Mouse (Mus musculus): ENCODE measurements at regions not wholly inside any gene's neighbourhood (a gene's known extent, or its start where the extent isn't known, plus 50 kb on each side); places are given as distances from the start of the nearest gene placed in this dataset.

DNA sequence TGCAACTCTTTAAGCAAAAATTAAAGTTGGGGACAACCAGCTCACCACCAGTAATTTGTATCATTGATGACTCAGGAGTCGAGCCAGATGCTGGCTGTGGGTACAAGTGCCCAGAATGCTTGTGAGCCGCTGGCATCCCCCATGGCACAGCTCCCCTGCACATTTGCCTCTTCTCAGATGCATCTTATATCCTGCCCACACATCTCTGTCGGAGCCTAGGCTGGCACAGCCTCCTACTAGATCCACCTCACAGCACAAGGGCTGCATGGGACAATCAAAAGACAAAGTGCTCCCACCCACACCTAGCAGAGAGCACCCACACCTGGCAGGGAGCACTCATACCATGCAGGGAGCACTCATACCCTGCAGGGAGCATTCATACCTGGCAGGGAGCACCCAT lies 109.6 kb downstream of the Cryba4 start:
- no peak overlapping the region for H3K9ac ChIP-seq (replicated peaks; ENCODE audit: low read length)
- H3K36me3 ChIP-seq (ENCODE audit: insufficient read depth, low read length): no peaks in the 10 kb centered on the region
- H3K27ac ChIP-seq: no peak overlapping the region
- H3K4me2 ChIP-seq (ENCODE audit: low read depth, low read length): no peak overlapping the region
- WGBS: 86% methylated on average over 3 of the region's 3 CpGs
- no peaks in the 10 kb centered on the region for H3K4me1 ChIP-seq (ENCODE audit: insufficient read depth, low read length)
- H3K9me3 ChIP-seq (ENCODE audit: low read length): no peaks in the 10 kb centered on the region
- peaks cover 3% of the 10 kb centered on the region; the same call in 1 of the 2 replicates for H3K27me3 ChIP-seq (ENCODE audit: insufficient read depth, low read length)
- ATAC-seq: no peak
- TF ChIP-seq CTCF (IDR thresholded peaks at IDR 0.05; ENCODE audit: low read depth): no peak
- no peak for DNase-seq (ENCODE audit: low spot score)
- no peak overlapping the region for H3K4me3 ChIP-seq (ENCODE audit: low read length)

DNA sequence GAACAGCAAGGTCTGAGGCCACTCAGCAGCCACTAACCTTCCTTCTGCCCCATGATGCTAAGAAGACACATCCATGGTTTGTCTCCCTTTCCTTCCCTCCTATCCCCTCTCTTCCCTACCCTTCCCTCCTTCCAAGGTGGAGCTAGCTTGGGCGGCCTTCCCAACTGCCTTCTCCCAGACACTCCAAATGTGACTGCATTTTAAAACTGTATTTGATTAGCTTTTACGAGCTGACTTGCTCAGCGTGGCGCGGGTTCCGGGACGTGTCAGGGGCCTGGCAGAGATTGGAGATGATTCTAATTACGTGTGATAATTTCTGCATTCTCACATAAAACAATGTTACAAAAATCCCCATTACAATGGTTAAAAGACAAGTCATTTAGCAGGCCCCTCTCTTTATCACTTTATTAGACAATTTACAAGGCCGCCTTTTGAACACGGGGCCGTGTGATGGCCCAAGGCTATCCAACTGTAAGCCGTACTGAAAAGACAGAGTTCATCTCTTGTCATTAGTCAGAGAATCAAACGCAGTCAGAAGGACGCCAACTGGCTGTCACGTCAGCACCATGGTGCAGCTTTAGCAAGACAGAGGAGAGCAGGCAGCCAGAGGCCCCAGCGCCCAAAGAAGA lies 108.2 kb downstream of the Cryba4 start:
- Histone ChIP-seq H3K27ac (no peak overlapping the region), H3K27me3 (ENCODE audit: insufficient read depth, low read length) (peaks cover 3% of the 10 kb centered on the region; the same call in 1 of the 2 replicates), H3K4me2 (ENCODE audit: low read depth, low read length) (no peak overlapping the region), H3K4me3 (ENCODE audit: low read length) (no peak overlapping the region), H3K4me1 (ENCODE audit: insufficient read depth, low read length) (no peaks in the 10 kb centered on the region), H3K9me3 (ENCODE audit: low read length) (no peaks in the 10 kb centered on the region), H3K36me3 (ENCODE audit: insufficient read depth, low read length) (no peaks in the 10 kb centered on the region), H3K9ac (replicated peaks; ENCODE audit: low read length) (no peak overlapping the region)
- DNase-seq (ENCODE audit: low spot score): no peak
- ATAC-seq: no peak
- TF ChIP-seq CTCF (IDR thresholded peaks at IDR 0.05; ENCODE audit: low read depth): no peak
- WGBS: 74% methylated on average over 16 of the region's 16 CpGs

DNA sequence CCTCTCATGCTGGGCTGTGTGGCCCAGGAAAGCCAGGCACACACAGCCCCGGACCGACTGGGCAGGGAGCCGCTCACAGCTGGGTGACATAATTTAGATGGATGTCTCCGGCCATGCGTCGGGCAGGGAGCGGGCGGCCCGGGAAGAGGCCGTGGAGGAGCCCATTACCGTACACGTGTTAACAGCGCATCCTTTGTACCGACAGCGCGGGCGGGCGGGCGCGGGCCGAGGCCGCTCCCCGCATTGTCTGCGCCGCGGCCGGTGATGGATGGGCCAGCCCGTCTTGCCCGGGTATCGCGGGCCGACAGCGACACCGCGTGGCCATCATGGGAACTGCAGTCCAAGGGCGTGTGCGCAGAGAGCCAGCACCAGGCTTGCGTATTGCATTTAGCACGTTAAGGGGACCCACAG lies 98.6 kb downstream of the Cryba4 start:
- peak overlapping the region; percentile 62 for H3K4me2 ChIP-seq (ENCODE audit: low read depth, low read length)
- H3K9ac ChIP-seq (replicated peaks; ENCODE audit: low read length): no peak overlapping the region; the same call in 1 of the 2 replicates
- H3K27me3 ChIP-seq (ENCODE audit: insufficient read depth, low read length): no peaks in the 10 kb centered on the region
- no peaks in the 10 kb centered on the region for H3K9me3 ChIP-seq (ENCODE audit: low read length)
- peak overlapping the region; percentile 33 for H3K4me3 ChIP-seq (ENCODE audit: low read length)
- under 1% methylated on average over 39 of the region's 39 CpGs for WGBS
- peak; percentile 87 for DNase-seq (ENCODE audit: low spot score)
- no peaks in the 10 kb centered on the region for H3K4me1 ChIP-seq (ENCODE audit: insufficient read depth, low read length)
- no peak overlapping the region for H3K27ac ChIP-seq
- ATAC-seq: peak; percentile 90
- TF ChIP-seq CTCF (IDR thresholded peaks at IDR 0.05; ENCODE audit: low read depth): peak; percentile 94
- no peaks in the 10 kb centered on the region for H3K36me3 ChIP-seq (ENCODE audit: insufficient read depth, low read length)

DNA sequence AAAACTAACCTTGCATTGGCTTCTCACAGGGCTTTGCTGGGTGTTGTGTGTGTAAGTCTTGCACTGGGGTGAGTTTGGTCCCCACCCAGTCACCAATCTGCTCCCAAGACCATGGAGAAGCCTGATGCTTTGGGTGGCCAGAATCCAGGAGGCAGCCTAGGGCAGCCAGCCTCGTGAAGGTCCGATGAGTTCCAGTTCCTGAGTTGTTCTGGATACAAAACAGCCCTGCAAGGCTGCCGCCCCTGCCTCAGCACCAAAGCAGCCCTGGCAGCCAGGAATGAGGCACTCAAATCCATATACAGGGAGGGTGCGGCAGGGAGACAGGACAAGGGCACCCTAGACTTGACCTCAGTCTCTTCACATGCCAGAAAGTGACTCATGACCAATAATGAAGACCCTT lies 97.7 kb downstream of the Cryba4 start:
- Histone ChIP-seq H3K9me3 (ENCODE audit: low read length) (no peaks in the 10 kb centered on the region), H3K36me3 (ENCODE audit: insufficient read depth, low read length) (no peaks in the 10 kb centered on the region), H3K27me3 (ENCODE audit: insufficient read depth, low read length) (no peaks in the 10 kb centered on the region), H3K4me2 (ENCODE audit: low read depth, low read length) (no peak overlapping the region), H3K4me1 (ENCODE audit: insufficient read depth, low read length) (no peaks in the 10 kb centered on the region), H3K9ac (replicated peaks; ENCODE audit: low read length) (no peak overlapping the region), H3K27ac (no peak overlapping the region), H3K4me3 (ENCODE audit: low read length) (no peak overlapping the region)
- WGBS: 57% methylated on average over 4 of the region's 4 CpGs
- ATAC-seq: no peak
- no peak for TF ChIP-seq CTCF (IDR thresholded peaks at IDR 0.05; ENCODE audit: low read depth)
- DNase-seq (ENCODE audit: low spot score): no peak

DNA sequence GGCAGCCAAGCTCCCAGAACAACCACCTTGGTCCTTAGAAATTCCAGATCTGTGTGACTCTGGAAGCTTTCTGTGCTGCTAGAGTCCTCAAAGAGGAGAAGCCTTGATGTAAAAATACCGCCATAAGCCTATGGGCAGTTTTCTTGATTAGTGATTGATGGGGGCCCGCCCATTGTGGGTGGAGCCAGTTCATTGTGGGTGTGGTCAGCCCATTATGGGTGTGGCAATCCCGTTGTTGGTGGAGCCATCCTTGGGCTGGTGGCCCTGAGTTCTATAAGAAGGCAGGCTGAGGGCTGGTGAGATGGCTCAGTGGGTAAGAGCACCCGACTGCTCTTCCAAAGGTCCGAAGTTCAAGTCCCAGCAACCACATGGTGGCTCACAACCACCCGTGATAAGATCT lies 97.3 kb downstream of the Cryba4 start:
- ATAC-seq (no peak), DNase-seq (ENCODE audit: low spot score) (no peak)
- Histone ChIP-seq H3K9me3 (ENCODE audit: low read length) (no peaks in the 10 kb centered on the region), H3K4me2 (ENCODE audit: low read depth, low read length) (no peak overlapping the region), H3K9ac (replicated peaks; ENCODE audit: low read length) (no peak overlapping the region), H3K4me1 (ENCODE audit: insufficient read depth, low read length) (no peaks in the 10 kb centered on the region), H3K27ac (no peak overlapping the region), H3K4me3 (ENCODE audit: low read length) (no peak overlapping the region), H3K36me3 (ENCODE audit: insufficient read depth, low read length) (no peaks in the 10 kb centered on the region), H3K27me3 (ENCODE audit: insufficient read depth, low read length) (no peaks in the 10 kb centered on the region)
- no peak for TF ChIP-seq CTCF (IDR thresholded peaks at IDR 0.05; ENCODE audit: low read depth)
- 76% methylated on average over 6 of the region's 6 CpGs for WGBS

DNA sequence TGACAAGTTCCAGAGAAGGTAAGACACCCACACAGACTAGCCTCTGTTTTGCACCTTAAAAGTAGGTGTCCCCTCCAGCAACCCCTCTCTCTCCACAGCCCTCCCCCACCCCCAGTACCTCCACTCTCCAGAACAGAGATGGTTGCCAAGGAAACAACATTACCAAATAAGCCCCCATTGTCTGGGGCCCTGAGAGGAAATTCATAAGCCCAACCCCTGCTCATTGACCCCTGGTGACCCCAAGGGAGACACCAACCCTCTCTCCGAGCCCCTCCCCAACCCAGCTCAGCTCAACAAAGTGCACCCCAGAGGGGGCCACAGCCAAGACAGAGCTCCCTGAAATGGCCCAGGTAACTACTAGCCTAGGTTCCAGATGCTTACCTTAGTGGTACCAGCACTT lies 96.3 kb downstream of the Cryba4 start:
- WGBS: 23% methylated on average over 1 of the region's 1 CpGs
- no peak overlapping the region for H3K9ac ChIP-seq (replicated peaks; ENCODE audit: low read length)
- H3K4me2 ChIP-seq (ENCODE audit: low read depth, low read length): no peak overlapping the region
- TF ChIP-seq CTCF (IDR thresholded peaks at IDR 0.05; ENCODE audit: low read depth): no peak
- no peaks in the 10 kb centered on the region for H3K36me3 ChIP-seq (ENCODE audit: insufficient read depth, low read length)
- no peak overlapping the region for H3K27ac ChIP-seq
- H3K4me1 ChIP-seq (ENCODE audit: insufficient read depth, low read length): no peaks in the 10 kb centered on the region
- no peaks in the 10 kb centered on the region for H3K27me3 ChIP-seq (ENCODE audit: insufficient read depth, low read length)
- ATAC-seq (no peak), DNase-seq (ENCODE audit: low spot score) (no peak)
- no peaks in the 10 kb centered on the region for H3K9me3 ChIP-seq (ENCODE audit: low read length)
- no peak overlapping the region for H3K4me3 ChIP-seq (ENCODE audit: low read length)

DNA sequence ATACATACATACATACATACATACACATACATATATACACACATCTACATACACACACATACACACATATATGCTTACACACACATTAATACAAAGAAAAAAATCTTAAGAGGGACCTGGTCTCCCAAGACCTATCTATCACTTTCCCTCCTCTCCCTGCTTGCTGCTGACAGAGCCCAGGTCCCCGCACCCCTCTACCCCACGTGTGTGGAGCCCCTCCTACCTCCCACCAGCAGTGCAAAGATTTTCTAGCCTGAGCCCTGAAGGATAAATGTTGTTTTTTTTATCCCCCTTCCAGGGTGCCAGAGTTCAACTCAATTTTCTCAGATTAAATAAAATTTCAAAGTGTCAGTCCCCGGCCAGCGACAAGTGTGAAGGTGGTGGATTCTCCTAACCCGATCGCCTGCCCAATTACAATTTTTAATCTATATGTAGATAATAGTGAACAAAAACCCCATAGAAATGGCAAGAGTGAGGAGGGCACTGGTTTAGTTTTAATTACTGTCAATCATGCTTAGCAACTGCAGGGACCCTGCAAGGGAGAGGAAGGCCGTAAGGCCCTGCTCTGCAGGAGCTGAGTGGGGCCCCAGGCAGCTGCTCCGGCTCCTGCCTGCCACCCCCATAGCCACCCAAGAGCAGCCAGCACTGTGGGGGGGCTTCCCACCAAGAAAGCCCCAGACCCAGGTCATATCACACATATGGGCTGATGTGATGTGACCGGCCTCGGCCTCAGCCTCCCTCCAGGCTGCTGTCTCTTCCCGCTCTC lies 85.7 kb downstream of the Cryba4 start:
- Histone ChIP-seq H3K4me1 (ENCODE audit: insufficient read depth, low read length) (peaks cover 3% of the 10 kb centered on the region; the same call in 1 of the 2 replicates), H3K36me3 (ENCODE audit: insufficient read depth, low read length) (no peaks in the 10 kb centered on the region), H3K9ac (replicated peaks; ENCODE audit: low read length) (no peak overlapping the region), H3K4me2 (ENCODE audit: low read depth, low read length) (no peak overlapping the region), H3K27ac (no peak overlapping the region), H3K27me3 (ENCODE audit: insufficient read depth, low read length) (no peaks in the 10 kb centered on the region), H3K4me3 (ENCODE audit: low read length) (no peak overlapping the region), H3K9me3 (ENCODE audit: low read length) (no peaks in the 10 kb centered on the region)
- WGBS: 42% methylated on average over 11 of the region's 11 CpGs
- no peak for ATAC-seq
- no peak for TF ChIP-seq CTCF (IDR thresholded peaks at IDR 0.05; ENCODE audit: low read depth)
- DNase-seq (ENCODE audit: low spot score): no peak
